Mouse (Mus musculus): ENCODE results near the gene Decr2.
"Not testable (repeated sequence)": the region's sequence is repeated elsewhere in the genome, so short reads cannot be mapped to it uniquely, and the experiment has no call there.

The Decr2 gene

GRCm38 (mm10) chr17:26089905-26090632 lies at the start of gene Decr2:
Gene Decr2, minus strand, starts transcription at chr17:26090337.
- DNase-seq, result peak; percentile 94 to 95

GRCm38 (mm10) chr17:26138901-26139381 lies 48.8 kb upstream of the Decr2 start:
- peak in 1 of 2 experiments; percentile 63 for DNase-seq

DNA sequence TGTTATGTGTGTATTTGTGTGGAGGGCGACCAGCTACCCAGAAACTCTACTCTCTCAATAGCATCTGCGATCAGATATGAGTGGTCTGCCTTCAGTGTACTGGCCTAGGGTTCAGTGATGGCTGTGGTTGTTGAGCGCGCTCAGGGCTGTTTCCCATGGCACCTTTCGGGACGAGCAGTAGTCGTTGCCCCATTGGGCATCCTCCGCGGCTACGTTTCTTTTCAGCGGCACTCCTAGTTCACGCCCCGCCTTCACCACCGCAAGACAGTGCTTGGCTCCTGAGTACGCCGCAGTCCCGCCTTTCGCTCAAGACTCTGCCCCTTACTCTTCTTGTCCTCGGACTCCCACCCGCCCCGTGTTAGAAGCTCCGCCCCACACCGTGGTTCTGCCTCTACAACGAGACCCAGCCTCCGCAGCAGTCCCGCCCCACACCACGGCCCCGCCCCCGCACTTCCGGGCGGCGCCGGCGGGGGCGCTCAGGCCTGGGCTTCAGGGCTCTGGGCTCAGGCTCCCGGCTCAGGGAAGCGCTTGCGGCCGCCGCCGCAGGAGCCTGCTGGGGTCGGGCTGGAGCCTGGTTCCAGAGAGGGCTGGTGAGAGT lies 48.2 kb upstream of the Decr2 start, which contains the start of gene Axin1:
TSS of gene Axin1 (plus strand) at position 450 of the 598 bp plus-strand sequence.
- DNase-seq, result peak; percentile 95 to 96

DNA sequence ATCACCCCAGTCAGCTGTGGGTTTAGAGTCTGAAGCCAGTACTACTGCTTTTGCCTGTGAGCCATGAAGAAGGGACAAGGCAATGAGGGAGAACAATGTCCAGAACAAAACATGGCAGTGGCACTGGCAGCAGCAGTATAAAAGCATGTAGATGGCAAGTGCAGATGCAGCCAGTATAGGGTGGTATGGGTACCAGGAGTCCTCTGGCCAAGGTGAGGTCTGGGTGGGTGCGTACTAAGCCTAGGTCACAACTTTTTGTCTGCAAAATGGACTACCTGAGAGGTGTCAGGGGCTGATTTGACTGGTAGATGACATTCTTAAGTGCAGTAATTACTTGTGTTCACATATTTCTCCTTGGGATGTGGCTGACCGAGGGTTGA lies 47.6 kb upstream of the Decr2 start:
- no peak for DNase-seq

DNA sequence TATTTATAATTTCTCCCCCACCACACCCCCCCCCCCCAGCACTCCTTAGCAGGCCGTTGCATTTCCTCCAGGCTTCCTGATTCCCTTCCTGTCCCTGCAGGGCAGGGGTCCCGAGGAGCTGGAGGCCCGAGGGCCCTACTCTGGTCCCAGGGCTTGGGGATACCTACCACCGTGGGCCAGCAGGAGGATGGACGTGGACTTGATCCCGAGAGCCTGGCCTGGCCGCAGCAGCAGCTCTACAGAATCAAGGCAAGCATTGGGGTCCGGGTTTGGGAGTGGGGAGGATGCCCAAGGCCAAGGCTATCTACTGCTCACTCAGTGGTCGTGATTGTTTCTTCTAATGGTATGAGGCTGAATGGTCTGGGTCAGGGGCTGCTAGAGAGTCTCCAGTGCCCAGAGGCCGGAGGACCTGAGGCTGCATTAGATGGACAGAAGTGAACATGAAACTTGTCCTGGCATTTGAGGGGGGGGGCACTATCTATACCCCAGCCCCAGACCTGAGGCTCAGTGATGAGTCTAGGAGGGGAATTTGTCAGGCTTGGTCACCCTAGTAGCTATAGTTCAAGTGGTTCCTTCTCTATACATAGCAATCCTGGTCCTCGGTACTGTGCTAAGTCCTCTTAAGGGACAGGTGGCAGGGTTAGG lies 47.1 kb upstream of the Decr2 start:
- DNase-seq, result no peak

DNA sequence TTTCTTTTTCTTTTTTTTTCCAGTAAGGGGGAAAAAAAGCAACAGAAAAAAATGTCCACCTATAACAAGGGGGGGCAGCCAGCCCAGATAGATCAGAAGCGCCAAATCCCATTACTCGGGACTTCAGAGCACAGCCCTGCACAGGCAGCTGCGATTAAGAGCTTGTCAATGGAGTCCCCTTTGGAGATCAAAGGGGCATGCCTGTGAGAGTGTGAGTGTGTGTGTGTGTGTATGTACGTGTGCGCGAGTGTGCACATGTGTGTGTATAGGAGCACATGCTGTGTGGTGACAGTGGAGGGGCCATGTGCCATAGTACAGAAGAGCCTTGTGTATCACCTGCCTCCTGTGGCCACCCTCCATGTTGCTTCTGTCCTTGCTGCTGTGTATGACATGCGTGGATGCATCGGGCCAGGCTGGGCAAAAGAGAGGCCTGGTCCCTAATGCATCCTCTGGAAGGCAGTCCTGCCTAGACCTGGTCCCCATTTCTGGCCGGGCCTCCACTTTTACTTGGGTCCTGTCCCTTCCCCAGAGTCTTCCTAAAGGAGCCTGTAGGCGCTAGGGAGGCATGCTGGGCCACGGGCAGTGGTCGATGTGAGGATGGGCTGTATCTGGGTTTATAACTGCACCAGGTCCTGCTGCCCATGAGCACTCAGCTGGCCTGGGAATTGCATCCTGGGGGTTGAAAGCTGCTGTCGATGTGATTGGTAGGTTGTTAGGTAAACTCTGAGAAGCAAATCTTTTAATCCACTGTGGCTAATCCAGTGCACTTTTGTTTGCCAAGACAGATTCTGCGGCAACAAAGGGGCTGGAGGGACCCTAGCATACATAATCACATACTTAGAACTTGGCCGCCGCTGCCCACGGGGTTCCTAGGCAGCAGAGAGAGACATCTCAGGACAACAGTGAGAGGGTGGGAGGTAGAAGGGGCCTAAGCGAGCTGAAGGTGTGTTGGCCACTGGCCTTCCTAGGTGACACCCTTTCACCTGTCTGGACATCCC lies 42.0 kb upstream of the Decr2 start:
- DNase-seq, result no peak

DNA sequence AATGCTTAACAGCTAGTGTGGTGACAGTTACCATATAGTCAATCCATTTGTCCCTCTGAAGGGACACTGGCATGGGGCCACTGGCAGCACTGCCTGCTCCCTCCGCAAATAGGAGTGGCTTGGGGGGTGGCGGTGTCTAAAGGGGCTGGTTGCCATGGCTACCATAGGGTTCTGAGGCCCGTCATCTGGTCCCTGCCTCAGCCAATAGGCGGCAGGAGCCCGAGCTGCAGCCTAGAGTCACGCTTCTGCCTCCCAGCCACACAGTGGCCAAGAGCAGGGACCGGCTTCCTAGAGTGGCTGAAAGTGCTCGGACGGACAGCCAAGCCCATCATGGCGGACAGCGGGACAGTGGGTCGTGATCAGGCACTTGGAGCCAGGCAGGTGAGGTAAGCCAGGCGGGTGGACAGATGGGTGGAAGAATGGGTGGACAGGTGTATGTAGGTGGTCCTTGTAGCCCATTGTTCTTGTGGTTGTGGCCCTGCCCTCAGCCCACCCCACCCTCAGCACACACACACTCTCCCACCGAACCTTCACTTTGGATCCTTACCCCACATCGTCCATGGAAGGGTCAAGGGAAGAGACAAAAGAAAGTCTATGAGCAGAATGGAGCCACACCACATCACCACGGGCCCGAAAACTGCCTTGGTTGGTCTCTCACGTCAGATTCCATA lies 41.1 kb upstream of the Decr2 start:
- DNase-seq, result no peak

DNA sequence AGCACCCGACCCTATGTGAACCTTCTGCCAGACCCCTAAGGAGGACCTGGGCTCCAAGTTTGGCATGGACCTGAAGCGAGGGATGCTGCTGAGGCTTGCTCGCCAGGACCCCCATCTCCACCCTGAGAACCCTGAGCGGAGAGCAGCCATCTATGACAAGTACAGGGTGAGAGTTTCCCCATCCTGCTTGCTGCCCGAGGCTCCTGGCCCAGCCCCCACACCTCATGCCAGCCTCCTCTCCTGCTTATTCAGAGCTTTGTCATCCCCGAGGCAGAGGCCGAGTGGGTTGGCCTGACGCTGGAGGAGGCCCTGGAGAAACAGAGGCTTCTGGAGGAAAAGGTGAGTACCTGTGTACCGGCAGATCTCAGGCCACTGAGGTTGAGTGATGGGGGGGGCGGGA lies 35.1 kb upstream of the Decr2 start:
- DNase-seq, result no peak

- DNase-seq, result no peak
Measured at GRCm38 (mm10) chr17:26124560-26124959, 34.4 kb upstream of the Decr2 start.

DNA sequence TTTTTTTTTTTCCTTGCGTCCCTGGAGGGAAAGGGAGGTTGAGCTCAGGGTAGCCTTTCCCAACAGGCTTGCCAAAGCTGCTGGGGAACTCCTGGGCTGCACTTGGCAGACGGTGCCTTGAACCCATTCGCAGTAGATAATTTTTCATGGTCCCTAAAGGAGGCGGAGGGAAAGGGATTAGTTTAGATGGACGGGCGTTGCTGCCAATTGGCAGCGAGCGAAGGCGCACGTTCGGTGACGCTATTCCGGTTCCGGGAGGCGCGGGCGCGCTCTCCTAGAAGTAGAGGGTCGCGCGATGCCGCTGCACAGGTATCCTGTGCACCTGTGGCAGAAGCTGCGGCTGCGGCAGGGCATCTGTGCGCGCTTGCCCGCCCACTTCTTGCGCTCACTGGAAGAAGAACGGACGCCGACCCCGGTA lies 33.1 kb upstream of the Decr2 start, which contains the start of gene Mrpl28:
TSS of gene Mrpl28 (plus strand) at position 234 of the 418 bp plus-strand sequence.
- DNase-seq, result peak; percentile 97 to 99

DNA sequence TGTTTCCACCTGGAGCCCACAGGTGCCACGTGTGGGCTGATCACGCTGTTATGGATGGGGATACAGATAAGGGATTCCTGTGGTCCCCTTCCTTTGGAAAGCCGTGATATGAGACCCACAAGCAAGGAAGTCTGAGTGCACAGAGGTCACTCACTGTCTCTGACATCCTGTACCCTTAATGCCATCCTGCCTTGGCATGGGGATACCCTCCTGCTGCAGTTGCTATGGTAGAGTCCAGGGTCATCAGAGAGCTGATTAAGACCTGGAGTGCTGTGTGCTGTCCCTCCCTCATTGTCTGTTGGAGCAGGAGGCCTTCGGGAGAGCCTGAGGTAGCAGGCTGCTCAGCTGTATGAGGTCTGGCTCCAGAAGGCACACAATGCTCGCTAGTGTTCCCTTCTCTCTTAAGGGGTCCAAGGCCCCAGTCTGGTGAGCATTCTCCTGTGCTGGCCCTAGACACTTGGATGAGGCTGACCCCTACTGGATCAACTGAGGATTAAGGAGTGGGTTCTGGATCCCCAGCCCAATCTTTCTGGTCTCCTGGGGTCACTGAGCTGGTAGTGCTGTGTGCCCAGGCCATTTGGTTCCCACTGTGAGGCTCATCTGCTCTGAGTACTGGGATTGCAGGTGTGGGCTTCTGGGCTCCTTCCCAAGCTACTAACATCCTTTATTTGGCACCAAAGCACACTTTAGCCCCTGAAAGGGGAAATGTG lies 32.4 kb upstream of the Decr2 start:
- DNase-seq, result peak; percentile 45 to 51

DNA sequence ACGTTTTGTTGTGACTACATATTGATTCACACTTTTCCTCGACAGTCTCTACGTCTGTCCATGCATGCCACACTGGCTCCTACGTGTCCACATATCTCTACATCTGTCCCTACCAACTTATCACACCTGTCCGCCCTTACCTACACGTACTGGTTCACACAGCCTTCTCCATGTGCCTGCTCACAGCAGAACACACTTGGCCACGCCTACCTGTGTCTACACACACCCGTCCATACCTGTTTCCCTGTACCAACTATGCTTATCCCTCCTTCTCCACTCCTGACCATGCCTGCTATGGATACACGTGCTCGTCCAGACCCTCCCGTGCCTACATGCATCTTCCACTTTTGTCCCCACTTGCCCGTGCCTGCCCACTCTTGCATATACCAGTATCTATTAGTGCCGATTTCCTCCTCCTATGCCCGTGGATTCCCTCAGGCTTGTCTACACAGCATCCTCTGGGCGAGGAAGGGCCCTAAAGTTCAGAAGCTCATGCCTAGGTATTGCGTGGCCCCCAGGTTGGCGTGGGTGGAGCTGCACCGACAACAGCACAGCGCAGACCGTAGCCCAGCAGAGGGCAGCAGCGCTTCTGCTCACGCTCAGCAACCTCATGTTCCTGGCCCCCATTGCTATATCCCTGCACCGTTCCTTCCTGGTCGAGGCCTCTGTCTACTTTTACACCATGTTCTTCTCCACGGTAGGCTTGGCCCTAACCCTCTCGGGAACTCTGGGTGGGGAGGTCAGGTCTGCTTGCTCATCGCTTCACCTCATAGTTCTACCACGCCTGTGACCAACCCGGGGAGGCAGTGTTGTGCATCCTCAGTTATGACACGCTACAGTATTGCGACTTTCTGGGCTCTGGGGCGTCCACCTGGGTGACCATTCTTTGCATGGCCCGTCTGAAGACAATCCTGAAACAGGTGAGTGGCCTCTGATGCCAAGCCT lies 29.9 kb upstream of the Decr2 start:
- peak; percentile 76 to 82 for DNase-seq

GRCm38 (mm10) chr17:26116503-26117258 lies 26.5 kb upstream of the Decr2 start:
- no peak for DNase-seq

DNA sequence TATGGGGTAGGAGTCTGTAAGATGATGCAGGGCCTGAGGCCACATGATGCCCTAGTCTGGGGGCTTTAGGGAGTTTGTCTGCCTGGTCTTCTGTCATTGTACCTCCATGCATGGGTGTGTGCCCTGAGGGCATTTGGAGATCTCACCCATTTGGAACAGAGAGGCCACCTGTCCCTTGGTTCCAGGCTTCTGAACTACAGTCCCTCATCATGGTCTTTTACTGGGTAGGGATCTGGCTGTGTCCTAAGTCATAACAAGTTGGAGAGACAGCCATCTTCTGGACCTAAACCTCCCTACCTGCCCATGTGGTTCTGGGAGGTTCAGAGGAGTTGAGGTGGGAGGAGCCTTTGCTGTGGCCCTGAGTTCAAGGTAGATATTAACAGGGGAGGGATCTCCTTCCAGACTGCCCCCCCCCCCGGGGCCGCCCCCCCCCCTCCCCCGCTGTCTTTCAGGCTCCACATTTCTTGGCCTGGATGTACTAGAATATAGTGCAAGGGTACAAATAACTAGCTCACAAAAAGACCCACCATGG lies 25.9 kb upstream of the Decr2 start:
- DNase-seq, result no peak

DNA sequence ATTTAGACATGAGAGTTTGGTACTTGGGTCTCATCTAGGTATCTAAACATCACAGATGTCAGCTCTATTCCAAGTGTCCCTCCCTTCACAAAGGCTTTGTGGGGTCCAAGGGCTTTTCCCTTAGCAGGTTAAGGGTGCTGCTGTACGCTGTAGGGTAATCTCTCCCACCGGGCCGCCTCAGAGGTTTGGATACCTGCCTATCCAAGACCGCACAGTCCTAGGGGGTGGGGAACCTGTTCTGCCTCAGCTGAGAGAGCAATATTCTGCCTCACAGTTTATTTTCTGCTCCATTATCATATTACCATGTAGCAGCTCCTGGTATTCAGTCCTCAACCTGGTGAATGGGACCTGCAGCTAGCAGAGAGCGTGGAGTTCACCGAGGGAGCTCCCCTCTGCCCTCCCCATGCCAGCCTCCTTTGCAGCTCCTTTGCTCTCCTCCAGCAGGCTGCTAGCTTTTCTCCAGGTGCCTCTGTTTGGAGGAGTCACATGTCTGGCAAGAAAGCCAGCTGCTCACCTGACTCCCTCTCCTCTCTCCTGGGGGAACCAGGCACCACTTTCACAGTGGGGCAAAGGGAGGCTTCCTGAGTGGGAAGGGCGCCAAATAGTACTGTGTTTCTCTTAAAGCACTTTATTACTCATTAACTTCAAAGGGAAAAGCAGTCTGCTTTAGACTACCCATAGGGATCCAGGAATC lies 25.2 kb upstream of the Decr2 start:
- no peak for DNase-seq

GRCm38 (mm10) chr17:26114461-26114860 lies 24.3 kb upstream of the Decr2 start:
- not testable (repeated sequence) for DNase-seq

DNA sequence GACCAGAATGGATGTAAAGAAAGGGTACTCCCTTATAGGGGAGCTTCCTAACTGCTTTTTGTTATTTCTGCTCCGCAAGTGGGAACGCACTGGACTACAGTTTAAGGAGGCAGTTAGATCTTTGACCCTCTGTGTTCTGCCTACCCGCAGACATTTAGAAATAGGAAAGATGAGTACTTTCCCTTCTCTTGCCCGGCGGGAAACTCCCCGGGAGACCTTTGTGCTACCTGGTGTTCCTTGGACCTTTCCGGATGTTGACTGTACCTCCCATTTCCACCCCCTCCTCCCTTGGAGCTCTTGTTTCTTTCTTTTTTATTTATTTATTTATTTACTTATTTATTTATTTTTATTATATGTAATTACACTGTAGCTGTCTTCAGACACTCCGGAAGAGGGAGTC lies 23.9 kb upstream of the Decr2 start:
- DNase-seq, result no peak

Measured in cerebellum, postnatal 14 days (tissue).